Mouse (Mus musculus) frontal cortex, postnatal 14 days (tissue): ENCODE results near the gene Rtkn2.

Source experiments
- DNase-seq, 2 experiments: peaks; one replicate each; pipeline ENCODE4 v3.0.0; 2022; ENCODE audit warnings: low spot score in 2 of 2

Gene Rtkn2

DNA sequence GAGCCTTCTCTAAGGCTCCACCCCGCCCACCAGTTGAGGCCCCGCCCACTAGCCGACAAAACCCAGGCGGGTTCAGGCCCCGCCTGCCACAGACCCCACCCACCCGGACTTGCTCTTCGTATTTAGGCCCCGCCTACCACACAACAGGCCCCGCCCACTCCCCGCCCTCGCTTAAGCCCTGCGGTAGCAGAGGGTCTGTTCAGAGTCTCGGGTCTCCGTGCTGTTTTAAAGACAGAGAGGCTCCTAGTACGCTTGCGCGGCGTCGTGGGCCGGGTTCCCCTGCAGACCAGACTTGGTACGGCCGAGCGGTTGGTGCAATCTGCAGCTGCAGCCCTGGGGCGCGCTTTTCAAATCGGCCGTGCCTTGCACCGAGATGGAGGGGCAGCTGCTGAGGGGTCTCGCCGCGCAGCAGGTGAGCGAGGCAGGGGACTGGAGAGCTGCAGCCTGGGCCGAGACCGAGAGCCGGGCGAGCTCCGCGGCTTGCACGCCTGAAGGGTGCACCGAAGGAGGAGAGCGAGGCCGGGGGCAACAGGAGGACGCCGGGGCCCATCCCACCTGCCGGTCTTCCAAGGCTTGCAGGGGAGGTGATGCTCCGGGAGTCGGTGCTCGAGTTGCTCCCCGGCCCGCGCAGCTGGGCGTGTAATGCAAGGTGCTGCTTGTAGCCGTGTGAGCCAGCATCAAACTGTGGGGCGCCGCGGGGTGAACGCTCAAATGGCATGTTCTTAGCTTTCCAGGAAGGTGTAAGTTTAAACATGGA lies at the start of gene Rtkn2:
Rtkn2 (plus strand) TSS at position 170 of the 757 bp plus-strand sequence.
- DNase-seq = peak; percentile 80 to 84

DNA sequence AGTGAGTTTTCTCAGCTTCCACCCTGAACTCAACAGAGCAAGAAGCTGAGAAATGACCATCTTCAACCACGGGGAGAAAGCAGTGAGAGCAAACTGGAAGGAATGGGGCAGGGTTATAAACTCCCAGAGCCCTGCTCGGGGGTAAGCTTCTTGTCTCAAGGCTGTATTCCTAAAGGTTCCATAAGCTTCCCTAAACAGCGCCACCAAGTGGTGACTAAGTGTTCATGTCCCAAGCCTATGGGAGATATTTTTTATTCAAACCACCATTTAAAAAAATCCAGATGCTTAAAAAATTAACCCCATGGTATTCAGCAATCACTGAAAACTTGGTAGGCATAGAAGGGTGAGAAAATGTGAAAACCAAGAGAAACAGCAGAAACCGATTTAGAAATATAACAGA lies 48.0 kb upstream of the Rtkn2 start:
- no peak for DNase-seq

GRCm38 (mm10) chr10:67932780-67933179 lies 46.6 kb upstream of the Rtkn2 start:
- no peak for DNase-seq

DNA sequence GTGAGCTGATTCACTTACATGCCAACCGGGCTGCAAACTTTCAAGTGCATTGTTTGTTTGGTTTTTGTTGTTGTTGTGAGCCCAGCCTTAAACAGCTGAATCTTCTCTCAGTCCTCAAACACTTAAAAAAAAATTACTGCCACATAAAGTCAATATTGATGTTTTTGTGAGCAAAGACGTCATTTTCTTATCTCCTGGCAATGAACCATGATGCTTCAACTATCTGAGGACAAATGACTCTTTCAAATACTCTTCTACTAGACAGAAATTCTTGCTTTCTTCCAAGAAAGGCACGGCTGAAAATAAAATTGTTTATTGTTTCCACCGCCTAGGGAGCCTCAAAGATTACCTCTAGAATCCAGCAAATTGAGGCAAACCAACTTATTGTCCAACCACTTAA lies 42.4 kb upstream of the Rtkn2 start:
- DNase-seq = no peak

GRCm38 (mm10) chr10:67937775-67938174 lies 41.6 kb upstream of the Rtkn2 start:
- no peak for DNase-seq

DNA sequence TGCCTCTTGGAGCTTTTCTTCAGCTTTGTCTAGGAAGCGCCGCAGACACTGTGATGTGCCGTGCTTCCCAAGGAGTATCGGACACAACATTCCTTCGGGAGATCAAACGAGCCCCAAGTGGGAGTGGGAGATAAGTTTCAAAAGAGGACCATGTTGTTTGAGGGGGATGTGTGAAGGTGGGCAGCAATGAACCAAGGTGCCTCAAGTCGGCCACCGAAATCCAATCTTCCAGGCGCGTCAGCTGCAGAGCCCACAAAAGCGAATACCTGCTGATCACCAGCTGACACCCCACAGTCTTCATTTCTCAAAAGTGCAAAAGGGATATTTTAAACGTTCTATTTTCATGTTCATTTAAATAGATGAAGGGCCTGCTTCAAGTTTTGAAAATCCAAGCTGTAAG lies 39.8 kb upstream of the Rtkn2 start:
- no peak for DNase-seq

DNA sequence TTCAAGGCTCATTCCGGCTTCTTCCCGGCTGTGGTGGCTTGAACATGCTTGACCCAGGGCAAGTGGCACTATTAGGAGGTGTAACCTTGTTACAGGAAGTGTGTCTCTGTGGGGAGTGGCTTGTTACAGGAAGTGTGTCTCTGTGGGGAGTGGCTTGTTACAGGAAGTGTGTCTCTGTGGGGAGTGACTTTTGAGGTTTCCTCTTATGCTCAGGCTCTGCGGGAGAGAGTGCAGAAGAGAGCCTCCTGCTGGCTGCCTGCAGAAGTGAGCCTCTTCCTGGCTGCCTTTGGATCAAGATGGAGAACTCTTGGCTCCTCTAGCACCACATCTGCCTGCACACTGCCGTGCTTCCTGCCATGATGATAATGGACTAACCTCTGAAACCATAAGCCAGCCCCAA lies 35.9 kb upstream of the Rtkn2 start:
- no peak for DNase-seq

DNA sequence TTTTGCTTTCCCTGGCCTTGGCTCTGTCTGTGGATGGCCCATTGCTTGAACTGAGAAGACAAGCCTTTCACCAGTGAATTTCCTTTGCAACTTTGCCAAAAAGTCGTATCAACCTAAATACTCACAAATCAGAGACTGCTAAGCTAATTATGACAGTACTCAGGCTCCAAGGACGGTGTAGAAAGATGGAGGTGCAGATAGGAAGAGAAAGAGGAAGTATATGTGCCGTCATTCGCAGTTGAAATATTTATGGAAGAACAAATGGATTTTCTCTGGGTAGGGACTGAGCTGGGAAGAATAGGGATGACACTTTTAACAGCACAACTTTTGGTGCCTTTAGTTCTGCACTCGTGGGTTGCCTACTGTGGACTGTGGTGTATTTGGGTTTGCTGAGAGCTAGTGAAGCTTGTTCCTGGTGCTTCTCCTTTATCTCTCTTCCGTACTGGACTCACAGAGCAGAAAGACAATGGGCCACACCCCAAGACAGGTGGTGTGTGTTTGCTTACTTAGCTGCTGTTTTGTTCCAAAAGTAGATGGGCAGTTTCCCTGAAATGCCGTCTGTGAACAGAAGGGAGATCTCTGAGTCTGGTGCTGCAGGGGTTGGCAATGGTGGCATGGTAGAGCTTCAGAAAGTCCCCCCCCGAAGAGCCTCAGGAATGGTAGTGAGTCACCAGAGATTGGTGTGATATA lies 29.2 kb upstream of the Rtkn2 start:
- DNase-seq = no peak

- no peak for DNase-seq
These were observed 27.7 kb upstream of the Rtkn2 start for GRCm38 (mm10) chr10:67951690-67952089.

- DNase-seq = no peak
These were observed 23.4 kb upstream of the Rtkn2 start for GRCm38 (mm10) chr10:67955982-67956381.

DNA sequence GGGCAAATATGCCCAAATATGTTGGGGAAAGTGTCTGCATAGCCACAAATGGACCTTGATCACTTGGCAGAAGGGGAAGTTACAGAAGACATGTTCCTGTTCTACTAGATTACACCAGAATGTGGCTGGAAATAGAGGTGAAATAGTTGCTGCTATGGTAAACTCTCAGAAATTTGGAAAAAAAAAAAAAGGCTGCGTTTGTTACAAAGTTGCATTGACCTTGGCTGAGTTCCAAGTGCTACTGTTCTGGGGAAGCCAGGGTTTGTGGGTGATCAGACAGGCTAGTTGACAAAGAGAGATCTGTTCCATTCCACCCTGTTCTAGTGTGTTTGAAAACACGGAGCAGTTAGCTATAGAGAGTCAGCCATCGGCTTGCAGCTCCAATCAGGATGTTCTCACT lies 19.4 kb upstream of the Rtkn2 start:
- DNase-seq = no peak

- DNase-seq = no peak
These were observed 16.9 kb upstream of the Rtkn2 start for GRCm38 (mm10) chr10:67962496-67962895.

GRCm38 (mm10) chr10:67964060-67964459 lies 15.3 kb upstream of the Rtkn2 start:
- DNase-seq = no peak

GRCm38 (mm10) chr10:67965251-67965986 lies 14.0 kb upstream of the Rtkn2 start:
- DNase-seq = no peak

GRCm38 (mm10) chr10:67966102-67966501 lies 13.3 kb upstream of the Rtkn2 start:
- DNase-seq = no peak

- DNase-seq = no peak
These were observed 12.4 kb upstream of the Rtkn2 start for GRCm38 (mm10) chr10:67966983-67967382.

DNA sequence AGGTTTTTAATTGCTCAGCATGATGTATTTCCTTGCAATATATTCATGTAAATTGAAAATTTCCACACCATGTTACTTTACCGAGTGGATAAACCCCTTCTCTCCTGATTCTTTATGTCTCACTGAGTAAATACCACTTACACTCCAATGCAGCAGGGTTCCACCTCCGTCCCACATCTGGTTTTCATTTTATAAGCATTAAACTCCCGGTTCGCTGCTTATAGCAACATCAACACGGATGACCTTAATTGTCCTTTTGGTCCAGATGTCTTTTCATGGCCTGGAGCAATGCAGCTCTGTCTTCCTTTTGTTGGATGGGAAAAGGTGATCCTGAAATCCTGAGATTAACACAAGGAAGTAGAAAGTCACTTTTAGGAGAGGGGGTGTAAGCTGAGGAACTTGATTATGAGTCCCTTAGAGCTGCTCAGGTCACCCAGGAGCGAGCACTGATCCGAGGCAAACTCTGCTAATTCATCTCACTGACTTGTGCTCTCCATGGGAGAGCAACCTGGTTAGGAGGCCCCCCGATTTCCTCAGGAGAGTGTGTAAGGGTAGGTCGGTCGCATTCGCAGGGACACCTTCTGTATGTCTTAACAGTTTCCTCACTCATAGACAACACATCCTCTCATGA lies 8.1 kb upstream of the Rtkn2 start:
- DNase-seq = no peak

DNA sequence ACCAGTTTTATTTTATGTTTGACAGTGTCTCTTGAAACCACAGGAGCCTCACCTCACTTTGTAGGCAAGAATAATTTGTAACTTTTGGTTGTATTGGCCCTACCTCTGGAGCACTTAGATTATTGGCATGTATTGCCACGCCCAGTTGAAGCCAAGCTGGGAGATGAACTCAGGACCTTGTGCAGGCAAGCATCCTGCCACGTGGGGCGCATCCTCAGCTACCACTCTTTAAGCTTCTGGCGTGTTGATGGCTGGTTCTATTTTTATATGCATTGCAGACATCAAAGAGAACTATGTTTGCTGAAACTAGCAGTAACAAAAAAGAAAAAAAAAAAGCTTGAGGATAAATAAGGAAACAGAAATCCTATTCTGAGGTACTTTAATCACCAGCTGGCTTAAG lies 2.1 kb upstream of the Rtkn2 start:
- DNase-seq = no peak

DNA sequence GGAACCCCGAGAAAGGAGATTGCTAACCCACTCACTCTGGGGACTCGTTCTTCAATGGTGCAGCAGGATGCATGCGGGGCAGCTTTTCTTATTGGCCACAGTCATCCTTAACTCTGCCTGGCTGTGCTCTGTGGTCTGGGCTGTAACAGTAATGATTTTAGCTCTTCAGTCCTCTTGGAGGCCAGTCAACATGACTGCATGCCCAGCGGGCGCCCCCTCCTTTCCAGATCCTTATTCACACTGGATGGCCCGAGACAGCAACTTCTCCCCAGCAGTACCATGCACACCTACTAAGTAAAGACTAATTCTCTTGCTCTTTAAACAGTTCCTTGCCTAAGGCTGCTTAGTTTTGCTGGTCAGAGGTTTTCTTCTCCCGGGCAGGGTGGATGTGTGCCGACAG lies 4.4 kb downstream of the Rtkn2 start:
- no peak for DNase-seq

- peak in 1 of 2 experiments; percentile 58 for DNase-seq
These were observed 5.0 kb downstream of the Rtkn2 start for GRCm38 (mm10) chr10:67984271-67984943.

GRCm38 (mm10) chr10:67985100-67985499 lies 5.7 kb downstream of the Rtkn2 start:
- no peak for DNase-seq

DNA sequence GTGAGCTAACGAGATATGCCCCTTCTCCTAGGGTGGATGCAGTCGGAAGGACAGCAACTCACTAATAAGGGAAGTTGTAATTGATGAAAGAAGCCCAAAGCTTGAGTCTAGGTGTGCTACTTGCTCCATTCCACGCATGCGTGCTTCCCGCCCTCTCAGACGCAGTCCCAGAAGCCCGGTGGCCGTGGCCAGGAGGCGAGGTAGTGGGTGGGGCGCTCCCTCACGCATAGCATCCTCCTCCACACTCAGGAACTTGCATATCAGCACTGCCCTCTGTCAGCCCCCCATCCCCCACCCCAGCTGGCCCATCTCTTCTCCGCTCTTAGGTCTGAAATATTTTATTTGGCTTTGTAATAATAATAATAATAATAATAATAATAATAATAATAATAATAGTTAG lies 16.0 kb downstream of the Rtkn2 start:
- no peak for DNase-seq
